Mouse (Mus musculus) liver, embryonic 11.5 days (tissue): ENCODE measurements around the gene Chit1. TPM values are rescaled to one million over a fixed set of nuclear protein-coding genes. Genes with fewer than 3 reads are reported as not detected.

Experiments used
- ATAC-seq: fragments of 200-750 bp; cut with Nextera tagmentation; replicated peaks from 2 replicates; pipeline ENCODE4 v1.8.0; 2017; ENCODE audit warnings: moderate number of reproducible peaks, mild to moderate bottlenecking, moderate TSS enrichment, moderate library complexity; ENCODE audit not compliant: low FRiP score
- DNase-seq: peaks from one replicate; pipeline ENCODE4 v3.0.0-alpha.2; 2017; ENCODE audit warnings: low spot score
- H3K27ac ChIP-seq: fragments of 300-500 bp; sonication (generic); 2 replicates; pipeline ENCODE4 v1.5.1; 2014; ENCODE audit warnings: mild to moderate bottlenecking, low read depth, low read length, control low read depth
- H3K27me3 ChIP-seq: fragments of 300-500 bp; sonication (generic); replicated peaks from 2 replicates; pipeline ENCODE4 v1.6.1; 2014; ENCODE audit warnings: low read length, mixed read lengths; ENCODE audit not compliant: control insufficient read depth, insufficient read depth
- H3K36me3 ChIP-seq: fragments of 300-500 bp; sonication (generic); 2 replicates; pipeline ENCODE4 v1.6.1; 2014; ENCODE audit warnings: mild to moderate bottlenecking, low read length, moderate library complexity, mixed read lengths; ENCODE audit not compliant: control insufficient read depth, insufficient read depth
- H3K4me1 ChIP-seq: fragments of 300-500 bp; sonication (generic); replicated peaks from 2 replicates; pipeline ENCODE4 v1.6.1; 2014; ENCODE audit warnings: low read length, mixed read lengths; ENCODE audit not compliant: control insufficient read depth, insufficient read depth
- H3K4me2 ChIP-seq: fragments of 300-500 bp; sonication (generic); 2 replicates; pipeline ENCODE4 v1.6.1; 2014; ENCODE audit warnings: mild to moderate bottlenecking, control low read depth, moderate library complexity
- H3K4me3 ChIP-seq: fragments of 300-500 bp; sonication (generic); 2 replicates; pipeline ENCODE4 v1.5.1; 2014; ENCODE audit warnings: low read depth, low read length, control low read depth
- H3K9ac ChIP-seq: fragments of 300-500 bp; sonication (generic); 2 replicates; pipeline ENCODE4 v1.6.1; 2014; ENCODE audit warnings: low read depth, low read length, control low read depth
- H3K9me3 ChIP-seq: fragments of 300-500 bp; sonication (generic); 2 replicates; pipeline ENCODE4 v1.6.1; 2016; ENCODE audit warnings: low read length, inconsistent platforms, mixed read lengths; ENCODE audit not compliant: control insufficient read depth
- WGBS: fragments of 180-500 bp; shearing (Covaris S2); extraction: QIAGEN DNeasy Blood & Tissue Kit; methylation state at CpG from one replicate; pipeline ENCODE4 v1.1.7; 2014; 5-methylcytosine and 5-hydroxymethylcytosine counted together
- polyA plus RNA-seq: library from polyadenylated mRNA; unstranded; fragments of >200 nt; fragmentation: Nextera tagmentation; extraction: Ambion mirVana; gene quantifications from 2 replicates; pipeline ENCODE4 v1.2.1, GENCODE M21; 2014

The Chit1 gene
- polyA plus RNA-seq, 1 experiment from 2014 or later, result not detected

GRCm38 (mm10) chr1:134164454-134164853 is 53.4 kb downstream of the Chit1 start:
- Histone ChIP-seq H3K9ac (no peak overlapping the region), H3K36me3 (no peaks in the 10 kb centered on the region), H3K4me1 (peaks cover 5% of the 10 kb centered on the region; the same call in 1 of the 2 replicates), H3K27ac (no peak overlapping the region), H3K27me3 (no peaks in the 10 kb centered on the region), H3K4me3 (no peak overlapping the region), H3K9me3 (no peaks in the 10 kb centered on the region), H3K4me2 (no peak overlapping the region)
- DNase-seq (no peak), ATAC-seq (no peak)
- WGBS, result 67% methylated on average over 4 of the region's 4 CpGs

DNA sequence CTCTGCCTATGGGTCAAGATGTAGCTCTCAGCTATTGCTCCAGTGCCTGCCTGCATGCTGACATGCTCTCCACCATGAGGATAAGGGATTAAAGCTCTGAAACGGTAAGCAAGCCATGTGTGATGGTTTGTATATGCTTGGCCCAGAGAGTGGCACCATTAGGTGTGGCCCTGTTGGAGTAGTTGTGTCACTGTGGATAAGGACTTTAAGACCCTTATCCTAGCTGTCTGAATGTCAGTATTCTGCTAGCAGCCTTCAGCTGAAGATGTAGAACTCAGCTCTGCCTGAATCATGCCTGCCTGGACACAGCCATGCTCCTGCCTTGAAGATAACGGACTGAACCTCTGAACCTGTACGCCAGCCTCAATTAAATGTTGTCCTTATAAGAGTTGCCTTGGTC is 55.5 kb downstream of the Chit1 start:
- H3K27ac ChIP-seq, result no peak overlapping the region
- no peak overlapping the region for H3K4me3 ChIP-seq
- no peak overlapping the region for H3K9ac ChIP-seq
- peaks cover 5% of the 10 kb centered on the region; the same call in 1 of the 2 replicates for H3K4me1 ChIP-seq
- H3K27me3 ChIP-seq, result no peaks in the 10 kb centered on the region
- no peak overlapping the region for H3K4me2 ChIP-seq
- DNase-seq (no peak), ATAC-seq (peak; percentile 18; the same call in 1 of the 2 replicates)
- H3K9me3 ChIP-seq, result no peaks in the 10 kb centered on the region
- no peaks in the 10 kb centered on the region for H3K36me3 ChIP-seq
- WGBS, result 78% methylated on average over 3 of the region's 3 CpGs

DNA sequence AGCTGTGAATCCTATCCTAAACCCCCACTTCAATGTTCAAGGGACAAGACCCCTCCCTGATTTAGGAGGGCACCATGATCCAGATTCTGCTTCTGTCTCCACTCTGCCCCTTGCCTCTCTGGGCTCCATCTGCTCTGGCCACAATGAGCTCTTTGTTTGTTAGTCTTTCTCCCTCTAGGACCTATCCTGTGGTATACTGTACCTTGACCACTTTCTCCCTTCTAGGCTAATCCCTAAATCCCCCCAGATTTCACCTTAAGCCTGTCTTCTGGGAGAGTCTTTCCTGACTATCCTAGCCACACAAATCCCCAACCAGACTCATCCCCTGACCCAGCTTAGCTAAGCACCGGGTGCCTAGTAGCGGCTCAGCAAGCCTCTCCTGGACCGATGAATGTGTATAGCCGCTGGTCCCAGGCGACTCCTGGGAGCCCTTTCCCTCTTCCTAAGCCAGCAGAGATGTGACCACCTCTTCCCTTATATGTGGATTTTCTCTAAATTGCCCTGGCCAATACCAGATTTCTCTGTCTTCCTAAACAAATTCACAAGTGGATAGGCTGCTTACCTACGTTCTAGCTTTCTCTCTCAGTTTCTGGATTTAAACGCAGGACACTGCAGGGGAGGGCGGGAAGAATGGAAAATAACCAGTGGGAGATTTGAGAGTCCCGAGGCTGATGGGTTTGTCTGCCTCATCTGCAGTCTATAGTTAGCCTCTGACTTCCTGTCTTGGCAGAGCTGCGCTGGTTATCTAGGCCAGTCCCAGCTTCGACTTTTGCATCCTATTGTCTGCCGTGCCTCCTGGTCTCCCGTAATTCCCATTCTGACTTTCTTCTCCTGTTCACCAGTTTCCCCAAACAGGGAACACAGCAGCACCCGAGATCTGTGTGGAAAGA is 56.6 kb downstream of the Chit1 start:
- Histone ChIP-seq H3K27me3 (no peaks in the 10 kb centered on the region), H3K4me2 (no peak overlapping the region), H3K4me1 (peaks cover 5% of the 10 kb centered on the region; the same call in 1 of the 2 replicates), H3K9me3 (no peaks in the 10 kb centered on the region), H3K4me3 (no peak overlapping the region), H3K9ac (no peak overlapping the region), H3K36me3 (no peaks in the 10 kb centered on the region), H3K27ac (no peak overlapping the region)
- no peak for ATAC-seq
- 44% methylated on average over 14 of the region's 14 CpGs for WGBS
- DNase-seq, result no peak

GRCm38 (mm10) chr1:134168567-134168966 is 57.5 kb downstream of the Chit1 start:
- no peak overlapping the region for H3K9ac ChIP-seq
- WGBS, result 56% methylated on average over 3 of the region's 3 CpGs
- no peaks in the 10 kb centered on the region for H3K27me3 ChIP-seq
- no peaks in the 10 kb centered on the region for H3K9me3 ChIP-seq
- ATAC-seq, result peak; percentile 53; the same call in 1 of the 2 replicates
- H3K4me2 ChIP-seq, result no peak overlapping the region
- no peak overlapping the region for H3K4me3 ChIP-seq
- H3K27ac ChIP-seq, result no peak overlapping the region
- peaks cover 5% of the 10 kb centered on the region; the same call in 1 of the 2 replicates for H3K4me1 ChIP-seq
- no peak for DNase-seq
- no peaks in the 10 kb centered on the region for H3K36me3 ChIP-seq

- H3K9ac ChIP-seq, result no peak overlapping the region
- no peak overlapping the region for H3K4me2 ChIP-seq
- H3K4me3 ChIP-seq, result no peak overlapping the region
- H3K27me3 ChIP-seq, result no peaks in the 10 kb centered on the region
- no peak overlapping the region for H3K27ac ChIP-seq
- H3K9me3 ChIP-seq, result no peaks in the 10 kb centered on the region
- H3K36me3 ChIP-seq, result no peaks in the 10 kb centered on the region
- H3K4me1 ChIP-seq, result peaks cover 5% of the 10 kb centered on the region; the same call in 1 of the 2 replicates
- WGBS, result 86% methylated on average over 8 of the region's 8 CpGs
- DNase-seq (no peak), ATAC-seq (no peak)
Measured at GRCm38 (mm10) chr1:134168985-134169697, 58.1 kb downstream of the Chit1 start.

- DNase-seq, result no peak
- Histone ChIP-seq H3K4me1 (peaks cover 5% of the 10 kb centered on the region; the same call in 1 of the 2 replicates), H3K27ac (no peak overlapping the region), H3K4me3 (no peak overlapping the region), H3K9me3 (no peaks in the 10 kb centered on the region), H3K4me2 (no peak overlapping the region), H3K27me3 (no peaks in the 10 kb centered on the region), H3K9ac (no peak overlapping the region), H3K36me3 (no peaks in the 10 kb centered on the region)
- WGBS, result 73% methylated on average over 7 of the region's 7 CpGs
- no peak for ATAC-seq
Measured at GRCm38 (mm10) chr1:134173081-134173480, 62.0 kb downstream of the Chit1 start.

GRCm38 (mm10) chr1:134177976-134178375 is 66.9 kb downstream of the Chit1 start:
- H3K27ac ChIP-seq, result no peak overlapping the region
- 81% methylated on average over 5 of the region's 5 CpGs for WGBS

GRCm38 (mm10) chr1:134182025-134182424 is 71.0 kb downstream of the Chit1 start, which contains the start of gene Chil1:
TSS of gene Chil1 (plus strand) at chr1:134182176.
- WGBS, result 66% methylated on average over 4 of the region's 4 CpGs
- ATAC-seq, result no peak

More at GRCm38 (mm10) chr1:134177976-134178375, 66.9 kb downstream of the Chit1 start:
- Histone ChIP-seq H3K4me1 (0 out of 2 replicates have a peak, but pooled peaks cover 3% of the 10 kb centered on the region), H3K9ac (no peak overlapping the region), H3K9me3 (no peaks in the 10 kb centered on the region), H3K36me3 (no peaks in the 10 kb centered on the region), H3K4me3 (no peak overlapping the region), H3K4me2 (no peak overlapping the region), H3K27me3 (no peaks in the 10 kb centered on the region)
- no peak for ATAC-seq
- no peak for DNase-seq

More at GRCm38 (mm10) chr1:134182025-134182424, 71.0 kb downstream of the Chit1 start, which contains the start of gene Chil1:
- no peaks in the 10 kb centered on the region for H3K36me3 ChIP-seq
- H3K27me3 ChIP-seq, result 0 out of 2 replicates have a peak, but pooled peaks cover 3% of the 10 kb centered on the region
- no peak within 1 kb of the TSS for H3K9ac ChIP-seq
- no peak within 1 kb of the TSS for H3K4me2 ChIP-seq
- 0 out of 2 replicates have a peak, but pooled peaks cover 3% of the 10 kb centered on the region for H3K4me1 ChIP-seq
- no peaks in the 10 kb centered on the region for H3K9me3 ChIP-seq
- no peak within 1 kb of the TSS for H3K4me3 ChIP-seq
- no peak for DNase-seq
- H3K27ac ChIP-seq, result no peak within 1 kb of the TSS
